Mouse (Mus musculus): Measurements from ENCODE around the gene Caln1. TPM values are rescaled to one million over a fixed set of nuclear protein-coding genes. Genes with fewer than 3 reads are reported as not detected.

Gene Caln1
- total and polyA plus RNA-seq, 2 experiments from 2014 or later: not detected

- no peak overlapping the region for H3K4me2 ChIP-seq (ENCODE audit: low read depth, low read length)
- no peaks in the 10 kb centered on the region for H3K9me3 ChIP-seq (replicated peaks; ENCODE audit: control insufficient read depth, low read length)
- no peak overlapping the region for H3K9ac ChIP-seq (replicated peaks; ENCODE audit: low read depth, low read length)
- ATAC-seq (ENCODE audit: insufficient read depth, low read depth) (no peak), DNase-seq (ENCODE audit: low spot score) (no peak)
- H3K4me1 ChIP-seq (ENCODE audit: control insufficient read depth, insufficient read depth): no peaks in the 10 kb centered on the region
- no peaks in the 10 kb centered on the region for H3K27me3 ChIP-seq (ENCODE audit: control insufficient read depth, insufficient read depth, low read length)
- no peak for TF ChIP-seq CTCF (IDR thresholded peaks at IDR 0.05; ENCODE audit: low read depth)
- TF ChIP-seq EP300 (IDR thresholded peaks at IDR 0.05; ENCODE audit: low read depth): no peak
- H3K4me3 ChIP-seq (ENCODE audit: low read depth, low read length): no peak overlapping the region
- H3K36me3 ChIP-seq (replicated peaks; ENCODE audit: control insufficient read depth, insufficient read depth, low read length): no peaks in the 10 kb centered on the region
- WGBS: 36% methylated on average over 8 of the region's 8 CpGs
- no peak overlapping the region for H3K27ac ChIP-seq (ENCODE audit: low read depth)
These were observed 24.5 kb downstream of the Caln1 start for GRCm38 (mm10) chr5:130393618-130394355.

- Histone ChIP-seq H3K4me1 (ENCODE audit: control insufficient read depth, insufficient read depth) (no peaks in the 10 kb centered on the region), H3K9me3 (replicated peaks; ENCODE audit: control insufficient read depth, low read length) (no peaks in the 10 kb centered on the region), H3K27ac (ENCODE audit: low read depth) (no peak overlapping the region), H3K4me3 (ENCODE audit: low read depth, low read length) (no peak overlapping the region), H3K36me3 (replicated peaks; ENCODE audit: control insufficient read depth, insufficient read depth, low read length) (no peaks in the 10 kb centered on the region), H3K27me3 (ENCODE audit: control insufficient read depth, insufficient read depth, low read length) (no peaks in the 10 kb centered on the region), H3K4me2 (ENCODE audit: low read depth, low read length) (no peak overlapping the region), H3K9ac (replicated peaks; ENCODE audit: low read depth, low read length) (no peak overlapping the region)
- ATAC-seq (ENCODE audit: insufficient read depth, low read depth) (no peak), DNase-seq (ENCODE audit: low spot score) (no peak)
- no peak for TF ChIP-seq EP300 (IDR thresholded peaks at IDR 0.05; ENCODE audit: low read depth)
- TF ChIP-seq CTCF (IDR thresholded peaks at IDR 0.05; ENCODE audit: low read depth): no peak
- 51% methylated on average over 8 of the region's 8 CpGs for WGBS
These were observed 25.1 kb downstream of the Caln1 start for GRCm38 (mm10) chr5:130394386-130394785.

GRCm38 (mm10) chr5:130395142-130395541 is 25.9 kb downstream of the Caln1 start:
- no peak for TF ChIP-seq EP300 (IDR thresholded peaks at IDR 0.05; ENCODE audit: low read depth)
- no peak for TF ChIP-seq CTCF (IDR thresholded peaks at IDR 0.05; ENCODE audit: low read depth)
- 60% methylated on average over 6 of the region's 6 CpGs for WGBS

GRCm38 (mm10) chr5:130400136-130400917 is 31.1 kb downstream of the Caln1 start:
- Histone ChIP-seq H3K9ac (replicated peaks; ENCODE audit: low read depth, low read length) (no peak overlapping the region), H3K9me3 (replicated peaks; ENCODE audit: control insufficient read depth, low read length) (peaks cover 11% of the 10 kb centered on the region; the same call in 1 of the 2 replicates), H3K4me1 (ENCODE audit: control insufficient read depth, insufficient read depth) (no peaks in the 10 kb centered on the region), H3K4me3 (ENCODE audit: low read depth, low read length) (no peak overlapping the region), H3K27me3 (ENCODE audit: control insufficient read depth, insufficient read depth, low read length) (no peaks in the 10 kb centered on the region), H3K4me2 (ENCODE audit: low read depth, low read length) (no peak overlapping the region), H3K36me3 (replicated peaks; ENCODE audit: control insufficient read depth, insufficient read depth, low read length) (no peaks in the 10 kb centered on the region), H3K27ac (ENCODE audit: low read depth) (no peak overlapping the region)
- DNase-seq (ENCODE audit: low spot score): no peak
- ATAC-seq (ENCODE audit: insufficient read depth, low read depth): no peak
- WGBS: 79% methylated on average over 8 of the region's 8 CpGs
- TF ChIP-seq EP300 (IDR thresholded peaks at IDR 0.05; ENCODE audit: low read depth) (no peak), CTCF (IDR thresholded peaks at IDR 0.05; ENCODE audit: low read depth) (no peak)

More at GRCm38 (mm10) chr5:130395142-130395541, 25.9 kb downstream of the Caln1 start:
- no peaks in the 10 kb centered on the region for H3K36me3 ChIP-seq (replicated peaks; ENCODE audit: control insufficient read depth, insufficient read depth, low read length)
- H3K27ac ChIP-seq (ENCODE audit: low read depth): no peak overlapping the region
- no peaks in the 10 kb centered on the region for H3K4me1 ChIP-seq (ENCODE audit: control insufficient read depth, insufficient read depth)
- ATAC-seq (ENCODE audit: insufficient read depth, low read depth) (no peak), DNase-seq (ENCODE audit: low spot score) (no peak)
- no peak overlapping the region for H3K4me3 ChIP-seq (ENCODE audit: low read depth, low read length)
- H3K9me3 ChIP-seq (replicated peaks; ENCODE audit: control insufficient read depth, low read length): no peaks in the 10 kb centered on the region
- no peak overlapping the region for H3K9ac ChIP-seq (replicated peaks; ENCODE audit: low read depth, low read length)
- no peaks in the 10 kb centered on the region for H3K27me3 ChIP-seq (ENCODE audit: control insufficient read depth, insufficient read depth, low read length)
- H3K4me2 ChIP-seq (ENCODE audit: low read depth, low read length): no peak overlapping the region

GRCm38 (mm10) chr5:130405201-130405600 is 35.9 kb downstream of the Caln1 start:
- no peak overlapping the region for H3K4me3 ChIP-seq (ENCODE audit: low read depth, low read length)
- TF ChIP-seq EP300 (IDR thresholded peaks at IDR 0.05; ENCODE audit: low read depth): no peak
- TF ChIP-seq CTCF (IDR thresholded peaks at IDR 0.05; ENCODE audit: low read depth): peak; percentile 56
- no peak for ATAC-seq (ENCODE audit: insufficient read depth, low read depth)
- no peak for DNase-seq (ENCODE audit: low spot score)
- no peak overlapping the region for H3K4me2 ChIP-seq (ENCODE audit: low read depth, low read length)
- 40% methylated on average over 1 of the region's 1 CpGs for WGBS
- peaks cover 11% of the 10 kb centered on the region for H3K9me3 ChIP-seq (replicated peaks; ENCODE audit: control insufficient read depth, low read length)
- H3K27ac ChIP-seq (ENCODE audit: low read depth): no peak overlapping the region
- no peak overlapping the region for H3K9ac ChIP-seq (replicated peaks; ENCODE audit: low read depth, low read length)
- no peaks in the 10 kb centered on the region for H3K36me3 ChIP-seq (replicated peaks; ENCODE audit: control insufficient read depth, insufficient read depth, low read length)
- no peaks in the 10 kb centered on the region for H3K4me1 ChIP-seq (ENCODE audit: control insufficient read depth, insufficient read depth)
- no peaks in the 10 kb centered on the region for H3K27me3 ChIP-seq (ENCODE audit: control insufficient read depth, insufficient read depth, low read length)
